Mouse (Mus musculus) ES-E14 (cell line): ENCODE data around the gene Tigd4.

Experiments used
- HCFC1 ChIP-seq: IDR thresholded peaks from 2 replicates; pipeline ENCODE4 v1.6.1; 2012; ENCODE audit warnings: low read length, inconsistent platforms, borderline replicate concordance; ENCODE audit not compliant: insufficient read depth
- MAFK ChIP-seq: IDR thresholded peaks from 2 replicates; pipeline ENCODE4 v1.6.1; 2014; ENCODE audit warnings: mild to moderate bottlenecking, low read depth, low read length, inconsistent platforms; ENCODE audit not compliant: insufficient read depth
- ZC3H11A ChIP-seq: IDR thresholded peaks from 2 replicates; pipeline ENCODE4 v1.6.1; 2012; ENCODE audit warnings: low read depth, mild to moderate bottlenecking, inconsistent platforms, low read length, borderline replicate concordance

DNA sequence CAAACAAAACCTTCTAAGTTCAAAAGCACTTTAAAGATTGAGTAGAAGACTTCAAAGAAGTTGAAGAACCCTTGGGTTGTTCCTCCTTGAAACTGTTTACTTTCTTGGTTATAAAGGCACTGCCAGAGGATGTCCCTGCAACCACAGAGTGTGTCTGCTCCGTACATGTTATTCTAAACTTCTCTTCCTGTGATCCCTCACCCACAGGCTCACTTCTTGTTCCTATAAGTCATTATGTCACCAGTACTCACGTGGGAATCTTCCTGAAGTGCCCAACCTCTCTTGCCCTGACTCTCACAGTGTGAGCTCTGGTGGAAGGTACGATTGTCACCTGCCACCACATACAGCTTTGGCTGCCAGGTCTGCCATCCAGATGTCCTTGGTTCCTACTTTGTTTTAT lies 28.7 kb downstream of the Tigd4 start:
- TF ChIP-seq MAFK (no peak), HCFC1 (no peak), ZC3H11A (no peak)
